Mouse (Mus musculus) heart, adult 2 months (tissue): ENCODE measurements around the gene Sepsecs. TPM values are rescaled to one million over a fixed set of nuclear protein-coding genes. Genes with fewer than 3 reads are reported as not detected.

ENCODE experiments used
- DNase-seq, 2 experiments: peaks; one replicate each; pipeline ENCODE4 v3.0.0; 2021
- H3K27ac ChIP-seq: fragments of 200-600 bp; 2 replicates; pipeline ENCODE4 v1.8.1; 2022
- H3K27me3 ChIP-seq: fragments of 200-500 bp; 2 replicates; pipeline ENCODE4 v1.6.1; 2012; ENCODE audit warnings: mild to moderate bottlenecking, low read length, inconsistent platforms, mixed read lengths; ENCODE audit not compliant: control insufficient read depth, insufficient read depth
- H3K36me3 ChIP-seq: fragments of 200-500 bp; 2 replicates; pipeline ENCODE4 v1.6.1; 2012; ENCODE audit warnings: low read length, inconsistent platforms; ENCODE audit not compliant: control insufficient read depth, insufficient read depth
- H3K4me1 ChIP-seq: fragments of 200-500 bp; 2 replicates; pipeline ENCODE4 v1.6.1; 2011; ENCODE audit warnings: low read length; ENCODE audit not compliant: control insufficient read depth, insufficient read depth
- H3K4me3 ChIP-seq: fragments of 200-600 bp; 2 replicates; pipeline ENCODE4 v1.8.1; 2022
- H3K79me2 ChIP-seq: fragments of 200-500 bp; replicated peaks from 2 replicates; pipeline ENCODE4 v1.6.1; 2012; ENCODE audit warnings: mild to moderate bottlenecking, inconsistent platforms, low read length, moderate library complexity, mixed read lengths; ENCODE audit not compliant: control insufficient read depth, insufficient read depth
- H3K9ac ChIP-seq: fragments of 200-500 bp; 2 replicates; pipeline ENCODE4 v1.6.1; 2012; ENCODE audit warnings: low read depth, mild to moderate bottlenecking, control low read depth, inconsistent platforms, low read length, mixed read lengths
- CTCF ChIP-seq: fragments of 200-600 bp; IDR thresholded peaks from 2 replicates; pipeline ENCODE4 v1.8.1; 2022; ENCODE audit warnings: antibody characterized with exemption, mild to moderate bottlenecking, moderate library complexity
- EP300 ChIP-seq: fragments of 200-500 bp; IDR thresholded peaks from 2 replicates; pipeline ENCODE4 v1.6.1; 2011; ENCODE audit warnings: low read depth, low read length, control low read depth; ENCODE audit not compliant: insufficient read depth
- POLR2A ChIP-seq: fragments of 200-500 bp; IDR thresholded peaks from 2 replicates; pipeline ENCODE4 v1.6.1; 2011; ENCODE audit warnings: mild to moderate bottlenecking, low read depth, low read length, control low read depth; ENCODE audit not compliant: insufficient read depth
- WGBS: fragments of 180-500 bp; shearing (Covaris S2); methylation state at CpG from one replicate; pipeline ENCODE4 v1.1.7; 2018; 5-methylcytosine and 5-hydroxymethylcytosine counted together
- intact Hi-C: fragments of 180-260 bp; cut with DNase I; formaldehyde crosslinking; loops from one replicate; pipeline ENCODE4 v1.15.1; 2025
- polyA plus RNA-seq: library from polyadenylated mRNA; depleted of rRNA; stranded (reverse); fragments of >200 nt; gene quantifications from 2 replicates; pipeline ENCODE4 v1.2.3, GENCODE M21; 2012
- total RNA-seq, 2 experiments: library from RNA; stranded (reverse); gene quantifications; 2 replicates each; pipeline ENCODE4 v1.2.3; 2021

Sepsecs gene
- total and polyA plus RNA-seq, 3 experiments, result 3.0 to 6.1 (median 5.2) TPM

DNA sequence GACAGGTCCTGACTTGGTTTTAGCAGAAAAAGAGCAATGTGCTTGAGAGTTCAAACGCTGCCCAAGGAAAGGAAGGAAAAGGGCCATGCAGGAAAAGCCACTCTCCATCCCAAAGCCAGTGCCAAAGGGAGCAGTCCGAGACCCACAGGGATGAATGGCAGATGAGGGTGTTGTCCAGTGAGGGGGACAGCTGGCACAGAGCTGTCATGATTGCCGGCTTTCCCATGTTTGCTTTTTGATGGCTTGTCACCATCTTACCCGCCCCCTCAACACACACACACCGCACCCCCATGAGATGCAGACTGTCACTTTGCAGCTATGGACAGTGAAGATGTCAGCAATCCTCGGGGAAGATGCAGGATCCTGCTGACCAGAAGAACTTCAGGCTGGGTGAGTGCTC lies 40.3 kb downstream of the Sepsecs start:
- no peak overlapping the region for H3K27ac ChIP-seq
- intact Hi-C loops, result no loop called here
- H3K4me3 ChIP-seq, result no peak overlapping the region

DNA sequence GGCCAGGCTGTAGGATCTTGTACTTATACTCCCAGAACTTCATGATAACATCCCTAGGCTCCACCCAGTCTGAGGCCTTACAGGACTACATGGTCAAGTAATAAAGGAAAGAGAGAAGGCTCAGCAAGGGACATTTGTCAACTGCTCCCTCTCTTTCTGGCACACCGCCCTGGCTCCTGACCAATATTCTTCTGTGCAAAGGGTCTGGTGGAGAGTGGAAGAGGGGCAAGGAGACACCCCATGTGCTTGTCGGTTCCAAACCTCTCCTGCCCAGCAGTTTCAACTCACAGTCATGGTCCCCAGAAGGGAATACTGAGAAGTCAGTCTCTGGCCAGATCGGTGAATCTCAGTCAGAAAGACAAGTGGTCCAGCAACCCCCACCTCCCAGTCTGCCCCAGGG lies 40.7 kb downstream of the Sepsecs start:
- no peak overlapping the region for H3K9ac ChIP-seq
- H3K27me3 ChIP-seq, result no peaks in the 10 kb centered on the region
- H3K36me3 ChIP-seq, result no peaks in the 10 kb centered on the region
- no peak overlapping the region for H3K27ac ChIP-seq
- intact Hi-C loops, result no loop called here
- H3K79me2 ChIP-seq, result no peaks in the 10 kb centered on the region
- 53% methylated on average over 3 of the region's 3 CpGs for WGBS
- TF ChIP-seq POLR2A (no peak), CTCF (no peak), EP300 (no peak)
- no peak for DNase-seq
- no peak overlapping the region for H3K4me3 ChIP-seq
- no peaks in the 10 kb centered on the region for H3K4me1 ChIP-seq

More for the DNA sequence above, 40.3 kb downstream of the Sepsecs start:
- H3K36me3 ChIP-seq, result no peaks in the 10 kb centered on the region
- no peaks in the 10 kb centered on the region for H3K27me3 ChIP-seq
- no peak for DNase-seq
- no peaks in the 10 kb centered on the region for H3K79me2 ChIP-seq
- H3K4me1 ChIP-seq, result no peaks in the 10 kb centered on the region
- TF ChIP-seq CTCF (no peak), EP300 (no peak)
- 69% methylated on average over 6 of the region's 6 CpGs for WGBS
- no peak overlapping the region for H3K9ac ChIP-seq

DNA sequence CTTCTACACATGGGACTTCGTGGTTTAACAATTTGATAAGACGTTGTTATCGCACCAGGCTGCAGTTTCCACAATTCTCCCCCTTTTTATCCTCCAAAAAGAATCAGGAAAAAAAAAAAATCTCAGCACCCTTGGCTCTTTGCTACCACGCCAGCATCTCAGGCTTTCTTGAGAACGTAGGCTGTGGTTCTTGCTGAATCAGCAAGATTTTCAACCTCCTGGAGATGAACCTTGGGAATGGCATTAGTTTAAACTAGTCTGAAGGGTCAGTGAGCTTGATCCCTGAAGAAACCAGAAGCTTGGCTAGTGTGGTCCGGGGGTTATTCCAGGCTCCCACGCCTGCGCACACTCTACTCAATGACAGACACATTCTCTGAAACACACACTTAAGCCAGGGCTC lies 41.8 kb downstream of the Sepsecs start:
- intact Hi-C loops, result no loop called here
- DNase-seq, result no peak
- no peaks in the 10 kb centered on the region for H3K27me3 ChIP-seq
- TF ChIP-seq EP300 (no peak), CTCF (no peak), POLR2A (no peak)
- no peaks in the 10 kb centered on the region for H3K36me3 ChIP-seq
- H3K4me3 ChIP-seq, result no peak overlapping the region
- H3K9ac ChIP-seq, result no peak overlapping the region
- H3K4me1 ChIP-seq, result no peaks in the 10 kb centered on the region
- H3K79me2 ChIP-seq, result no peaks in the 10 kb centered on the region
- 85% methylated on average over 8 of the region's 8 CpGs for WGBS
- H3K27ac ChIP-seq, result no peak overlapping the region

DNA sequence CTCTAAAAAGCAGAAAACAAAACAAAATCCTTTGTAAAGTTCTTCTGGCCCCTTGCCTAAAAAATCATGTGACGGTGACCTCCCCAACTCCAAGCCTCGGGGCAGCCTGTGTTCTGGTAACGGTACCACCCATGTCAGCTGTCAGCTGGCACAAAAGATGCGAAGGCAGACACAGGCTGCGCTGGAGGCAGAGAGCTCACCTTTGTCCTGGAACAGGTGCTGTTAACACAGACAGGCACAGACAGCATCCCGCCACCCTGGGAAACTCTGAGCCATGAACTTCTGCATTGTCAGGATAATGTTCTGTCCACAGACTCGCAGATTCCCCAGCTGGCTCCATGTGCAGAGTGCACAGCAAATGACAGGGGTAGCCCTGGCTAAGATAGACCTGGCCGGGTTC lies 43.4 kb downstream of the Sepsecs start:
- Histone ChIP-seq H3K4me1 (no peaks in the 10 kb centered on the region), H3K9ac (no peak overlapping the region), H3K27ac (no peak overlapping the region), H3K27me3 (no peaks in the 10 kb centered on the region), H3K36me3 (no peaks in the 10 kb centered on the region), H3K79me2 (no peaks in the 10 kb centered on the region), H3K4me3 (no peak overlapping the region)
- 46% methylated on average over 8 of the region's 8 CpGs for WGBS
- TF ChIP-seq POLR2A, result no peak
- TF ChIP-seq CTCF, result no peak
- no peak for TF ChIP-seq EP300
- no peak for DNase-seq
- intact Hi-C loops, result no loop called here

DNA sequence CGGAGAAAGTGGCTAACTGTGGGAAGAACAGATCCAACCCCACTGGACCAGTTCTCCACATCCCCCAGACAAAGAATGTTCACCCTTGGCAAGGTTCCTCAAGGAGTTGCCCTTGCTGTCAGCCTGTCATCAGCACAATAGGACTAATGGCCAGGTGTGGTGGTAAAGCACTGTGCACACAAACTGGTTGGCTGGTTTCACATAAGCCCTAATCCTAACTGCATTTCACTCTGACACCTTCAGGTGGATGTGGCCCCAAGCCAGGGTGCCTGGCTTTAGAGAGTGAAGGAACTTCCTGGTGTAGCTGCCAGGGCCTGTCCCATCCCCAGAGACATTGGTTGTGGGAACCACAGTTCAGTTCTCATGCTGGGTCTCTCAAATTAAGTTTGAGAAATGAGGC lies 44.6 kb downstream of the Sepsecs start:
- H3K36me3 ChIP-seq, result no peaks in the 10 kb centered on the region
- no peak overlapping the region for H3K4me3 ChIP-seq
- WGBS, result 96% methylated on average over 1 of the region's 1 CpGs
- no peaks in the 10 kb centered on the region for H3K4me1 ChIP-seq
- no peak overlapping the region for H3K9ac ChIP-seq
- no peak for DNase-seq
- intact Hi-C loops, result no loop called here
- H3K27me3 ChIP-seq, result no peaks in the 10 kb centered on the region
- no peaks in the 10 kb centered on the region for H3K79me2 ChIP-seq
- H3K27ac ChIP-seq, result no peak overlapping the region
- TF ChIP-seq POLR2A (no peak), EP300 (no peak), CTCF (no peak)

DNA sequence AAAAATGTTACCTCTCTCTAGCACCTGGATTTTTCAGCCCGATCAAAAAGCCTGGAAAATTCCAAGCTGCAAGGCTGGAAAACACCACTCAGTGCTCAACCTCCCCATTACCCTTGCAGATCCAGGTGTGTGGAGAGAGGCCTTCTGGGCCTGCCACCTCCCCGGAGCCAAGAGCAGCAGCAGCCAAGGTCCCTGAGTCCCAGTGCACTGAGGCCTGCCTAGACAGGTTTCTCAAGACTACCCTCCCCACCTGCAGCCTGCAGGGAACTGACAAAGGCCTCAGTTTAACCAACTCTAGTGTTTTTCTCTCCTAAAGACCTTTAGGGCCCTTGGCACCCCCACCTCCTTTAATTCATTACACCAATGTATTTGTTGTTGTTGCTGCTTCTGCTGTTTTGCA lies 46.4 kb downstream of the Sepsecs start:
- WGBS, result 88% methylated on average over 2 of the region's 2 CpGs

More for the DNA sequence above, 46.4 kb downstream of the Sepsecs start:
- Histone ChIP-seq H3K27ac (no peak overlapping the region), H3K4me3 (no peak overlapping the region), H3K27me3 (no peaks in the 10 kb centered on the region), H3K36me3 (no peaks in the 10 kb centered on the region), H3K9ac (no peak overlapping the region), H3K4me1 (no peaks in the 10 kb centered on the region), H3K79me2 (no peaks in the 10 kb centered on the region)
- TF ChIP-seq CTCF, result no peak
- TF ChIP-seq EP300, result no peak
- no peak for TF ChIP-seq POLR2A
- intact Hi-C loops, result no loop called here
- no peak for DNase-seq
